ENCODE assay signal across 23 mouse cellular contexts in the genomic region with DNA sequence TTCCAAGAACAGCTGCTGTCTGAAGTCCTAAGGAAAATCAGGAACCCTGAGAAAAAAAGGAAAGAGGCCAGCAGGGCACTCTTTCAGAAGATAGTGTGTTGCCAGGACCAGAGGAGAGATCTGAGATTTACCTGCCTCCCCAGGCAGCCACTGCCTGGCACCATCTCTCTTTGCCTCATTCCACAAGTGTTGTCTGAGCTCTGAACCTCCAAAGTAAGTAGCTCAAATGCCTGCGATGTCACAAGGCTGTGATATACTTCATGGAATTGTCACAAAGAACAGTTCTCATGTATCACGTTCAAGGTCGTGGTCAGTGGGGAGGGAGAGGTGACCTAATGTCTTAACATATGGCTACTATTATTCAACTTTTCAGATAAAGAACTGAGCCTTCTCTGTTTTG. TPM values are rescaled to one million over a fixed set of nuclear protein-coding genes. Genes with fewer than 3 reads are reported as not detected.
DNase-seq lines count a peak whose midpoint lies in the region; ATAC-seq lines count a peak whose summit lies in the region.
"Had no signal": no experiment of that assay in that cellular context is flagged by ENCODE, and none has a peak within 500 bp of the region (broad histone marks: within the 10 kb centered on the region; RNA-seq: fewer than 3 reads in every experiment).

No protein-coding gene starts in this region.

- no peak overlapping the region for H3K9ac ChIP-seq in liver, embryonic 12.5 days
- no peak overlapping the region for H3K9ac ChIP-seq in liver, embryonic 11.5 days (ENCODE audit: low read depth, low read length)
- H3K9ac ChIP-seq: embryonic facial prominence, embryonic 13.5 days; embryonic facial prominence, embryonic 15.5 days; forebrain, embryonic 12.5 days had no signal

- WGBS in liver, embryonic 12.5 days (ENCODE audit: insufficient replicate concordance): 62% methylated on average over 3 of the region's 3 CpGs
- 70% methylated on average over 3 of the region's 3 CpGs for WGBS in liver, embryonic 11.5 days

- no peak overlapping the region for H3K4me3 ChIP-seq in liver, embryonic 12.5 days
- H3K4me3 ChIP-seq in liver, embryonic 11.5 days (ENCODE audit: low read depth, low read length): no peak overlapping the region
- H3K4me3 ChIP-seq: embryonic facial prominence, embryonic 13.5 days; embryonic facial prominence, embryonic 15.5 days; erythroblast, embryonic 14.5 days; forebrain, embryonic 10.5 days; forebrain, embryonic 12.5 days had no signal

- intact Hi-C loops in left cerebral cortex, postnatal 14 days (cut with DNase I): no loop called here

- H3K4me2 ChIP-seq in liver, embryonic 12.5 days: no peak overlapping the region
- H3K4me2 ChIP-seq in liver, embryonic 11.5 days: no peak overlapping the region
- H3K4me2 ChIP-seq: embryonic facial prominence, embryonic 13.5 days; embryonic facial prominence, embryonic 15.5 days; forebrain, embryonic 12.5 days had no signal

- DNase-seq in liver, embryonic 11.5 days (ENCODE audit: low spot score): no peak
- DNase-seq in 416B (ENCODE audit: low read depth): peak; percentile 72
- DNase-seq in A20 (ENCODE audit: low read depth, low spot score): peak; percentile 7
- DNase-seq in left cerebral cortex, postnatal 14 days (ENCODE audit: low spot score in 2 of 2): no peak
- DNase-seq in thymus, postnatal 4 days: no peak
- DNase-seq: adrenal gland, adult 8-10 months; adrenal gland, postnatal 14 days; cerebellum, adult 11 months; cerebellum, adult 18-20 months; cerebellum, adult 8-10 months; cerebellum, adult 9-11 months; cerebellum, postnatal 14 days; cerebellum, postnatal 36 days; embryo, embryonic 11 days had no signal

- peaks cover 19% of the 10 kb centered on the region for H3K36me3 ChIP-seq in liver, embryonic 12.5 days
- peaks cover 12% of the 10 kb centered on the region for H3K36me3 ChIP-seq in liver, embryonic 11.5 days (ENCODE audit: control insufficient read depth, insufficient read depth, low read length)

- H3K9me3 ChIP-seq in liver, embryonic 12.5 days (replicated peaks): no peaks in the 10 kb centered on the region
- H3K9me3 ChIP-seq in liver, embryonic 11.5 days (ENCODE audit: control insufficient read depth, low read length): no peaks in the 10 kb centered on the region
- H3K9me3 ChIP-seq: embryonic facial prominence, embryonic 13.5 days; embryonic facial prominence, embryonic 15.5 days; forebrain, embryonic 10.5 days; forebrain, embryonic 12.5 days had no signal

- no peaks in the 10 kb centered on the region for H3K27me3 ChIP-seq in liver, embryonic 12.5 days (replicated peaks)
- H3K27me3 ChIP-seq in liver, embryonic 11.5 days (replicated peaks; ENCODE audit: control insufficient read depth, insufficient read depth, low read length): no peaks in the 10 kb centered on the region
- H3K27me3 ChIP-seq: embryonic facial prominence, embryonic 13.5 days; embryonic facial prominence, embryonic 15.5 days; forebrain, embryonic 12.5 days had no signal

- ATAC-seq in liver, embryonic 12.5 days: no peak
- ATAC-seq in liver, embryonic 11.5 days (replicated peaks; ENCODE audit: low FRiP score): no peak
- ATAC-seq: forebrain, embryonic 14.5 days; forebrain, embryonic 16.5 days had no signal

- H3K27ac ChIP-seq in liver, embryonic 12.5 days: peak overlapping the region; percentile 23; the same call in 1 of the 2 replicates
- no peak overlapping the region for H3K27ac ChIP-seq in liver, embryonic 11.5 days (ENCODE audit: low read depth, low read length)
- H3K27ac ChIP-seq: embryonic facial prominence, embryonic 13.5 days; embryonic facial prominence, embryonic 15.5 days; forebrain, embryonic 10.5 days; forebrain, embryonic 12.5 days had no signal

- H3K4me1 ChIP-seq in liver, embryonic 12.5 days: peaks cover 46% of the 10 kb centered on the region
- H3K4me1 ChIP-seq in liver, embryonic 11.5 days (replicated peaks; ENCODE audit: control insufficient read depth, insufficient read depth, low read length): peaks cover 21% of the 10 kb centered on the region

RNA-seq across cellular contexts. Expression of a gene that starts 2.4 kb away (rescaled TPM):
- 122 and 125 TPM in 2 replicates for polyA plus RNA-seq in liver, embryonic 12.5 days (2016; fragmentation: Nextera tagmentation; extraction: Ambion mirVana)
- polyA plus RNA-seq in liver, embryonic 11.5 days (2014; fragmentation: Nextera tagmentation; extraction: Ambion mirVana): 184 and 208 TPM in 2 replicates
- total RNA-seq in left cerebral cortex, postnatal 14 days (2021): 100 to 1,000 TPM; 101 to 121 TPM

RNA-seq across cellular contexts. Expression of a gene that starts 8.6 kb away (rescaled TPM):
- polyA plus RNA-seq in liver, embryonic 12.5 days (2016; fragmentation: Nextera tagmentation; extraction: Ambion mirVana): 0.04 TPM in 1 of 2 replicates, not detected in the other
- polyA plus RNA-seq in liver, embryonic 11.5 days (2014; fragmentation: Nextera tagmentation; extraction: Ambion mirVana): 0.01 and 0.11 TPM in 2 replicates
- total RNA-seq in left cerebral cortex, postnatal 14 days (2021): 10 to 100 TPM in 1 of 2 experiments, 1 to 10 TPM in 1; 8.7 to 11.0 TPM
- total RNA-seq: MEL had no signal
- polyA plus RNA-seq: erythroblast, embryonic 14.5 days had no signal

Comparison
In these comparisons a context has a peak if more than half of its experiments do, and no peak if none do; other contexts are left out.
1. DNase-seq: peak in 416B (single experiment) and A20 (single experiment); none in liver, embryonic 11.5 days (single experiment), left cerebral cortex, postnatal 14 days (0 of 2) and thymus, postnatal 4 days (single experiment).